Mouse (Mus musculus) stomach, postnatal 0 days (tissue): ENCODE data around the gene Hemk1.

Experiments
- CTCF ChIP-seq: IDR thresholded peaks from 2 replicates; pipeline ENCODE4 v1.5.1; 2016; ENCODE audit warnings: antibody characterized with exemption, low read depth, mild to moderate bottlenecking, moderate library complexity
- EP300 ChIP-seq: optimal IDR thresholded peaks from 2 replicates; pipeline ENCODE3; 2016; ENCODE audit warnings: antibody characterized with exemption

GRCm38 (mm10) chr9:107309171-107309570, 29.0 kb downstream of the Hemk1 start:
- no peak for TF ChIP-seq CTCF
- TF ChIP-seq EP300: no peak
